Mouse (Mus musculus) brain, embryonic 14.5 days (tissue): ENCODE results near the gene N4bp2.

Experiments used
- CTCF ChIP-seq: fragments of 200-500 bp; IDR thresholded peaks from 2 replicates; pipeline ENCODE4 v1.5.1; 2012; ENCODE audit warnings: inconsistent platforms, mild to moderate bottlenecking, moderate library complexity, borderline replicate concordance; ENCODE audit not compliant: insufficient read depth, insufficient read length; ENCODE audit errors: extremely low read depth
- POLR2A ChIP-seq: fragments of 200-500 bp; IDR thresholded peaks from 2 replicates; pipeline ENCODE4 v1.6.1; 2012; ENCODE audit warnings: mild to moderate bottlenecking, inconsistent platforms, borderline replicate concordance; ENCODE audit not compliant: poor library complexity, insufficient read depth, insufficient read length, severe bottlenecking; ENCODE audit errors: extremely low read depth

DNA sequence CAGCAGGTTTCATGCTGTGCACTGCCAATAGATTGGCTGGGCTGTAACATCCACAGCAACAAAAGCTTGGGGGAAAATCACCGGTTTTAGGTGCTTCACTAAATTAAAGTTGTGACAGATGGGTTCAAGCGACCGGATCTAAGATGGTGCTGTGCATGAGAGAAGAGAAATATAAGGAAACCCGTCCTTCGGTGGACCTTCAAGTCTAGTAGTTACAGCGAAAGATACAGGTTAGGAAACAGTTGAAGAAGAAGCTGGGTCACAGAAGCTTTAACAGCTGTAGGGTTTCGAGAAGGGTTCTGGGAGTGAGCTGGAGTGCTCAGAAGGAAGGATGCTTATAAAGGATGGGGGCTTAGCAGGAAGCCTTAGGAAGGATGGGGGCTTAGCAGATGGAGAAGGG lies 101.2 kb downstream of the N4bp2 start:
- TF ChIP-seq CTCF (no peak), POLR2A (no peak)
